Mouse (Mus musculus) MEL (cell line): ENCODE results near the gene Arid5b.

Experiments used
- EP300 ChIP-seq, 2 experiments: IDR thresholded peaks; 2 replicates each; pipeline ENCODE4 v1.6.1; 2011; ENCODE audit warnings: improper control_type of control experiment in 2 of 2, low read length in 2 of 2, low read depth in 1 of 2, mild to moderate bottlenecking in 1 of 2
- MAX ChIP-seq: IDR thresholded peaks from 2 replicates; pipeline ENCODE4 v1.6.1; 2011; ENCODE audit warnings: low read length, improper control_type of control experiment
- TCF12 ChIP-seq: IDR thresholded peaks from 2 replicates; pipeline ENCODE4 v1.6.1; 2014; ENCODE audit warnings: low read depth, mild to moderate bottlenecking, inconsistent platforms, low read length, improper control_type of control experiment, moderate library complexity
- ZNF384 ChIP-seq: IDR thresholded peaks from 2 replicates; pipeline ENCODE4 v1.6.1; 2012; ENCODE audit warnings: low read depth, mild to moderate bottlenecking, inconsistent platforms, low read length, improper control_type of control experiment

DNA sequence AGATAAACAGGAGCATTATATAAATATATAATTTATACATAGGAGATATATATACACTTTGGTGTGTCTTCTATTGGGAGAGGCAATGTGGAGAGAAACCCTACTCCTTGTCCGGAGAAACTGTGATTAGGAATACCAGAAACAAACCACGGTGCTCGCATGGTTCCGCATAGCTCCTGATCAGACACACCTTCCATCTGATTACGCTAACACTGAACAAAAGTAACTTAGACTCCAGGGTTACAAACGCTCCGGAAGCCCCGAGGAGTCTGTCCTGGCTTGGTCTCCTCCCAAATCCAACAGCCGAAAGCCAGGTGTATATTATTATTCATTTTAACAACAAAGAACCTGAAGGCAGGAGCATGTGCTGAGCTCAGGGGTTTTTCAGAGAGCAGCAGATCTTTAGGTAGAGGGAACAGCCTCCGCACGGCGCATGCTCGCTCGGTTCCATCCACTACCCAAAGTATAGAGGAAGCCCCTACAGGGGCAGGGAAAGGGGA is 41.5 kb downstream of the Arid5b start:
- no peak for TF ChIP-seq TCF12
- TF ChIP-seq MAX, result no peak
- no peak for TF ChIP-seq ZNF384
- no peak for TF ChIP-seq EP300 (IDR thresholded peaks at IDR 0.05; ENCODE audit: low read depth in 1 of 2, low read length in 2 of 2)
